Mouse (Mus musculus): Measurements from ENCODE around the gene Cops6.

GRCm38 (mm10) chr5:138207873-138208272, 47.0 kb downstream of the Cops6 start:
- TF ChIP-seq CTCF (IDR thresholded peaks at IDR 0.05; ENCODE audit: borderline replicate concordance, control insufficient read depth, extremely low read depth, insufficient read depth, low read length, poor library complexity) = no peak
- no peak for TF ChIP-seq POLR2A (IDR thresholded peaks at IDR 0.05; ENCODE audit: control insufficient read depth, extremely low read depth, insufficient read depth, low read length, poor library complexity)
